Mouse (Mus musculus) cerebellum, adult 2 months (tissue): ENCODE data around the gene Ctcf.

Experiments
- CTCF ChIP-seq: fragments of 200-500 bp; IDR thresholded peaks from 2 replicates; pipeline ENCODE4 v1.5.1; 2011; ENCODE audit warnings: low read depth, mild to moderate bottlenecking, control low read depth, low read length, moderate library complexity, borderline replicate concordance; ENCODE audit not compliant: insufficient read depth
- POLR2A ChIP-seq: fragments of 200-500 bp; IDR thresholded peaks from 2 replicates; pipeline ENCODE4 v1.6.1; 2011; ENCODE audit warnings: low read length, control low read depth, borderline replicate concordance; ENCODE audit not compliant: insufficient read depth

GRCm38 (mm10) chr8:105692449-105693182 is 56.2 kb downstream of the Ctcf start:
- TF ChIP-seq POLR2A (no peak), CTCF (no peak)
